Mouse (Mus musculus) heart, embryonic 10.5 days (tissue): ENCODE data around the gene Med12. TPM values are rescaled to one million over a fixed set of nuclear protein-coding genes. Genes with fewer than 3 reads are reported as not detected.

Experiments
- polyA plus RNA-seq: library from polyadenylated mRNA; unstranded; fragments of >200 nt; fragmentation: Nextera tagmentation; extraction: Ambion mirVana; gene quantifications from 2 replicates; pipeline ENCODE4 v1.2.1, GENCODE M21; 2016

The Med12 gene
- polyA plus RNA-seq, 1 experiment from 2014 or later = 29.7 TPM

Other genes with a start within 250 kb of the Med12 start
- 0.15 and 0.31 TPM in 2 replicates for gene Tex11, start 214.4 kb upstream of the Med12 start, polyA plus RNA-seq
- gene Slc7a3, start 188.0 kb upstream of the Med12 start, polyA plus RNA-seq = 0.92 and 1.4 TPM in 2 replicates
- gene Snx12, start 51.5 kb upstream of the Med12 start, polyA plus RNA-seq = 56.4 and 56.9 TPM in 2 replicates
- gene Foxo4, start 19.5 kb upstream of the Med12 start, polyA plus RNA-seq = 2.4 and 2.6 TPM in 2 replicates
- not detected in 2 replicates for gene Gm614, start 10.0 kb upstream of the Med12 start, polyA plus RNA-seq
- gene Il2rg, start 5.8 kb upstream of the Med12 start, polyA plus RNA-seq = 12.5 and 13.2 TPM in 2 replicates
- gene Gm20489, start 5.0 kb upstream of the Med12 start, polyA plus RNA-seq = not detected in 2 replicates
- gene Nlgn3, start 25.1 kb downstream of the Med12 start, polyA plus RNA-seq = 2.2 and 2.4 TPM in 2 replicates
- 0.43 and 6.9 TPM in 2 replicates for gene Gjb1, start 102.3 kb downstream of the Med12 start, polyA plus RNA-seq
- 30.3 and 31.5 TPM in 2 replicates for gene Zmym3, start 146.8 kb downstream of the Med12 start, polyA plus RNA-seq
- 350 and 419 TPM in 2 replicates for gene Nono, start 155.3 kb downstream of the Med12 start, polyA plus RNA-seq
- gene Itgb1bp2, start 175.1 kb downstream of the Med12 start, polyA plus RNA-seq = 52.2 and 78.0 TPM in 2 replicates